Mouse (Mus musculus): ENCODE data around the gene Cfb. TPM values are rescaled to one million over a fixed set of nuclear protein-coding genes. Genes with fewer than 3 reads are reported as not detected.

Gene Cfb
- total RNA-seq (2023): under 1 TPM in 1 of 2 experiments, not detected in 1; 0.41 TPM

DNA sequence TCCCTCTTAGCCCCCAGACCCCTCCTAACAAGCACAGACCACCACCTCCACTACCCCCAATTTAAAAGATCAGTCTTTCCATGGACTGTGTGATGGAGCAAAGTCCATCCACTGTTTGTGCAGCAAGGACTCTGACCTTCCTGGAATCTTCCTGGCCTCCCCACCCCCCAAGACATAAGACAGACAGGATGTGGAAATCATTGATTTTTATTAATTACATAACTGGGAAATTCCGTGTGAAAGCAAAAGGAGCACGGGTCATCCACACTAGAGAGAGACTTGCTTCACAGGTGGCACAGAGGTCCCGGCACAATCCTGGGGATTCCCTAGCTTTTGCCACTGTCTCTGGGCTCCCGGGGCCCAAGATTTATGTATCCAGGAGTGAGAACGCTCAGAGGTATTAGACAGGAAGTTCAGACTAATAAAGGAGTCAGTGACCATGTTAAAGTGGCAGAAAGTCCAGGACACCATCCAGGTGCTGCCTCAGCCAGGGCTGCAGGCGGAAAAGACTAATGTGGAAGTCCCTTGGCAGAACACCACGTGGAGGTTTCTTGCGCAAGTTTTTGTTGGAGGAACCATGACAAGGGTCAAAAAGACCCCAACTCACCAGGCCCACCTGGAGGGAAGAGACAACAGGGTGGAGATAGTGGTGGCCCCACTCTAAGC is at the start of gene Cfb:
Cfb (minus strand) TSS at position 103 of the 666 bp plus-strand sequence.

DNA sequence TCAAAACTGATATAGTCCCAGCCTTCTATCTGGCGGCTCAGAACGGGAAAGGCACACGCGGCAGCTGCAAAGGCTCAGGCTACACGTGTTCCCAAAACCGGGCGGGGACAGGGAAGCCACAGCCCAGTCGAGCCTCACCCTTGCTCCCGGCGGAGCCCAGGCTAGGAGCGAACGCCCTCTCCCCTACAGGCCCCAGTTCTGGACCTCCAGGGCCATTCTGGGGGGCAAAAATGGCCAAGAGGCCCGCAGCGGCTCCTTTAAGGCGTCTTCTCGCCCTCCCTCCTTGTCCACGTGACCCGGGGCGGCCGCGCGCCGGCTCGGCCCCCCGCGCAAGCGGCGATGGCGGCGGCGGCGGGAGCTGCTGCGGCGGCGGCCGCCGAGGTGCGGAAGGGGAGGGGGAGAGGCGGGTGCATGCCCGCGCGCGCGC is 35.9 kb upstream of the Cfb start, which contains the start of the genes C2 and Ehmt2:
C2 (minus strand) TSS at position 106 of the 427 bp plus-strand sequence.
Ehmt2 (plus strand) TSS at position 310 of the 427 bp plus-strand sequence.

DNA sequence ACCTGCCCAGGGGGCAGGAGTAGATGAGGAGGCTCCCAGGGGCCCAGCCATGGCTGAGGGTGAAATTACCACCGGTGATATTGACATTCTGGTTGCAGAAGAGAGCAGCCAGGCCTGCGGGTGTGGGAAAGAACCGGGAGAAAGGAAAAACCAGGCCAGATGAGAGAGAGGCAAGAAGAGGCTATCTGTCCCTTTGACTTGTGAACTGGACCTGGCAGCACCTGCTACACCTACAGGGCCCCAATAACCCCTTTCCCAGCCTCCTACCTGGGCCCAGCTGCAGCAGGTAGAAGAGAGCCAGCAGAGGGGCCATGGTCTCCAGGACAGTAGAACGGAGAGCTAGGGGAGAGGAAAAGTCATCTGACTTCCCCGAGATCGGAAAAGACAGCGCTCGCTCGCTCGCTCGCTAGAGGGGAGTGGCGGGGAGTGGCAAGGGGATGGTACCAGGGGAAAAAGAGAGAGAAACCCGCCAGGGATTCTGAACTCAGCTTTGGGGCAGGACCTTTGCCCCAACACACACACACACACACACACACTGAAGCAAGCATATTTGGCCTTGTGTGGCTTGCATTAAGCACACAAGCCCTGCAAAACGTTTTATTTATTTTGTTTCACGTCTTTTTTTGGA is 19.5 kb upstream of the Cfb start, which contains the start of gene Gm20547:
Gm20547 (minus strand) TSS at position 360 of the 628 bp plus-strand sequence.

DNA sequence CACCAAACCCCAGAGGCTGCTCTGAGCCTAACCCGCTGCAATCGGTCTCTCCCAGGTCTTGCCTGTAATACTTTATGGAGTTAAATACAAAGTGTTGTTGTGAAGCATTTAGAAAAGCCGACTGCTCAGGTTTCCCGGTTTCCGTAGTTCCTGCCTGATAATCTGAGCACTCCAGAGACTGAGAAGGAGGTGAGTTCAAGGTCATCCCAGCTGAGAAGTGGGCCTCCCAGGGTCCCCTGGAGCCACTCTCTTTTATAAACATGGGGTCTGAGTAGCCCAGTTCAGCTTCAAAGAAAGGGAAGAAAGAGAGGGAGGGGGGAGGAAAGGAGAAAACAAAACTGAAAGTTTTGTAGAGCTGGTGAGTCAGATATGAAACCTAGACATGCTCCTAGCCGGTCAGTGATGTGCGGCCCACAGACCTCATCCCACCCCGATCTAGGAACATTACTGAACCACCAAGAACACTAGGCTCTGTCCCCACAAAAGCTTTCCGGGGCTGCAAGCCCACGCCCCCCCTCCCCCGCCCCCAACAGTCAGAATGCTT is 17.1 kb upstream of the Cfb start, which contains the start of gene Zbtb12:
Zbtb12 (plus strand) TSS at position 148 of the 544 bp plus-strand sequence.

DNA sequence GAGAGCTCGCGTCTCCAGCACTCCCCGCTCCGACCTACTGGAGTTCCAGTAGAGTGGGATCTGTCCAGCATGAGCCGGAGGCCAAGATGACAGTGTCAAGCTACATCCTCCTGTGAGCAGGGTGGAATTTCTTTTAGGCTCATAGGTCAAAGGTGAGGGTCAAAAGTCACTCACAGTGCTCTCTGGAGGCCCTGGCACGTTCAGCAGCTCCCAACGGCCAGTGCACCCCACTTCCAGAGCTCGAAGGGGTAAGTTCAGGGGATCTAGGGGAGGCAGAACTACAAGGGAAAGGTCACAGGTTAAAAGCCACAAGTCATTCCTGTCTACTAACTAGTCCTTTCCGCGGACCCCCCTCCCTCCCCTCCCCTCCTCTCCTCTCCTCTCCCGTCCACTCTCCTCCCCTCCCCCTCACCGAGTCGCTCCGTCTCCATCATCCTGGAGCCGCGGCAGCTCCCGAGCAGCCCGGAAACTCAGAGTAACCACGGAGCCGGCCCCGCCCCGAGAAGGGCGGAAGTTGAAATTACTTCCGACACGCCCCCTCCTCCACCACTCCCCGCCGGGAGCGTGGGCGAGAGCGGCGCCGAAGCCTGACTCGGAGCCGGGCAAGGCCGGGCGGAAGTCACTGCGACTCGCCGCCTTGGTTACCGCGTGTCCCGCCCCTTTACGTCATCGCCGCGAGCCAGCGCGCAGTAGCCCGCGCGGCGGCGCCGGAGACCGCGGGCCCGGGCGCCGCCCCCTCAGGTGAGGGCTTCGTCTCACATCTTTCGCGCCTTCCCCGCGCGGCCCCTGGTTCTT is 12.4 kb downstream of the Cfb start, which contains the start of the genes Skiv2l and Nelfe:
Skiv2l (minus strand) TSS at position 489 of the 795 bp plus-strand sequence.
Nelfe (plus strand) TSS at position 670 of the 795 bp plus-strand sequence.

DNA sequence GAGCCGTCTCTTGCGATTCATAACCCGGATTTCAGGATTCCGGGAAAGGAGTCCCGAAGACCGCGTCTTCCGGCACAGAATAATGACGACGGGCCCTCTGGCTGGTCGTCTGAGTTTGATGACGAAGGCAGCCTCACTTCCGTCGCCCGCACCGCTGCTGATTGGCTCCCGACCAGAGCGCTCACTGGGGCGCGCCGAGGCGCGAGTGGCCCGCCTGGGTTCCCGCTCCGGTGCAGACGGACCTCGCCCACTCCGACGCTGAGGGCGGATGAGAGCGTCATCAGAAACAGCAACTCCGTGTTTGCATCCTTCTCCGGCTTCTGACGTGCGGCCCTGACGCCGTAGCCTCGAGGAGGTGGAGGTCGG is 25.5 kb downstream of the Cfb start, which contains the start of the genes Stk19 and Dxo:
Stk19 (minus strand) TSS at position 90 of the 366 bp plus-strand sequence.
Dxo (plus strand) TSS at position 164 of the 366 bp plus-strand sequence.

Other genes with a start within 250 kb of the Cfb start
- not detected for gene Egfl8, start 246.5 kb downstream of the Cfb start, total RNA-seq (2023)
- 1 to 10 TPM; 2.1 to 6.8 TPM for gene Ppt2, start 234.0 kb downstream of the Cfb start, total RNA-seq (2023)
- gene Prrt1, start 233.0 kb downstream of the Cfb start, total RNA-seq (2023): not detected
- 1 to 10 TPM; 2.9 to 5.3 TPM for gene Fkbpl, start 217.8 kb downstream of the Cfb start, total RNA-seq (2023)
- gene Atf6b, start 215.4 kb downstream of the Cfb start, total RNA-seq (2023): 10 to 100 TPM; 81.4 to 84.7 TPM
- not detected for gene Tnxb, start 192.0 kb downstream of the Cfb start, total RNA-seq (2023)
- 1 to 10 TPM in 1 of 2 experiments, under 1 TPM in 1; 0.47 to 1.2 TPM for gene C4b, start 118.6 kb downstream of the Cfb start, total RNA-seq (2023)
- gene Cyp21a1, start 58.0 kb downstream of the Cfb start, total RNA-seq (2023): not detected
- 10 to 100 TPM; 57.8 to 67.8 TPM for gene Stk19, start 25.6 kb downstream of the Cfb start, total RNA-seq (2023)
- 10 to 100 TPM; 87.2 to 90.1 TPM for gene Dxo, start 25.5 kb downstream of the Cfb start, total RNA-seq (2023)
- 100 to 1,000 TPM; 106 to 113 TPM for gene Skiv2l, start 12.3 kb downstream of the Cfb start, total RNA-seq (2023)
- 10 to 100 TPM; 32.7 to 37.8 TPM for gene Nelfe, start 12.1 kb downstream of the Cfb start, total RNA-seq (2023)
- gene Zbtb12, start 17.0 kb upstream of the Cfb start, total RNA-seq (2023): 10 to 100 TPM in 1 of 2 experiments, 1 to 10 TPM in 1; 9.4 to 13.1 TPM
- not detected for gene Gm20547, start 19.5 kb upstream of the Cfb start, total RNA-seq (2023)
- gene C2, start 35.7 kb upstream of the Cfb start, total RNA-seq (2023): 1 to 10 TPM; 2.4 to 2.6 TPM
- 100 to 1,000 TPM; 169 to 178 TPM for gene Ehmt2, start 36.0 kb upstream of the Cfb start, total RNA-seq (2023)
- not detected for gene Slc44a4, start 51.9 kb upstream of the Cfb start, total RNA-seq (2023)
- gene Neu1, start 68.7 kb upstream of the Cfb start, total RNA-seq (2023): 10 to 100 TPM; 64.3 to 86.9 TPM
- 100 to 1,000 TPM in 1 of 2 experiments, 1 to 10 TPM in 1; 9.1 to 108 TPM for gene Hspa1b, start 96.7 kb upstream of the Cfb start, total RNA-seq (2023)
- not detected for gene Gm20481, start 107.4 kb upstream of the Cfb start, total RNA-seq (2023)
- 10 to 100 TPM in 1 of 2 experiments, 1 to 10 TPM in 1; 3.8 to 37.9 TPM for gene Hspa1a, start 109.6 kb upstream of the Cfb start, total RNA-seq (2023)
- gene Hspa1l, start 110.2 kb upstream of the Cfb start, total RNA-seq (2023): not detected
- 10 to 100 TPM; 32.1 to 32.7 TPM for gene Lsm2, start 119.3 kb upstream of the Cfb start, total RNA-seq (2023)
- gene Vars, start 138.5 kb upstream of the Cfb start, total RNA-seq (2023): 100 to 1,000 TPM; 290 to 310 TPM
- under 1 TPM; 0.50 to 0.75 TPM for gene Vwa7, start 154.1 kb upstream of the Cfb start, total RNA-seq (2023)
- 1 to 10 TPM; 4.8 to 5.7 TPM for gene Sapcd1, start 165.5 kb upstream of the Cfb start, total RNA-seq (2023)
- gene Msh5, start 184.2 kb upstream of the Cfb start, total RNA-seq (2023): 10 to 100 TPM in 1 of 2 experiments, 1 to 10 TPM in 1; 9.7 to 13.8 TPM
- gene Clic1, start 187.4 kb upstream of the Cfb start, total RNA-seq (2023): 100 to 1,000 TPM; 210 to 218 TPM
- gene Ddah2, start 196.5 kb upstream of the Cfb start, total RNA-seq (2023): 1 to 10 TPM; 3.4 to 5.2 TPM
- gene Ly6g6c, start 202.9 kb upstream of the Cfb start, total RNA-seq (2023): not detected
- gene Mpig6b, start 203.7 kb upstream of the Cfb start, total RNA-seq (2023): not detected
- gene Ly6g6e, start 214.4 kb upstream of the Cfb start, total RNA-seq (2023): not detected
- gene Ly6g6d, start 215.5 kb upstream of the Cfb start, total RNA-seq (2023): not detected
- gene Ly6g6f, start 223.1 kb upstream of the Cfb start, total RNA-seq (2023): not detected
- 10 to 100 TPM; 71.6 to 74.8 TPM for gene Abhd16a, start 226.7 kb upstream of the Cfb start, total RNA-seq (2023)
- gene Ly6g5c, start 245.8 kb upstream of the Cfb start, total RNA-seq (2023): not detected

Measured in B cell, adult 67 days (primary cell).